Mouse (Mus musculus) heart, adult 2 months (tissue): Measurements from ENCODE around the gene Hist1h2ba. TPM values are rescaled to one million over a fixed set of nuclear protein-coding genes. Genes with fewer than 3 reads are reported as not detected.

ENCODE experiments used
- DNase-seq, 2 experiments: peaks; one replicate each; pipeline ENCODE4 v3.0.0; 2021
- H3K27ac ChIP-seq: fragments of 200-600 bp; 2 replicates; pipeline ENCODE4 v1.8.1; 2022
- H3K27me3 ChIP-seq: fragments of 200-500 bp; 2 replicates; pipeline ENCODE4 v1.6.1; 2012; ENCODE audit warnings: mild to moderate bottlenecking, low read length, inconsistent platforms, mixed read lengths; ENCODE audit not compliant: control insufficient read depth, insufficient read depth
- H3K36me3 ChIP-seq: fragments of 200-500 bp; 2 replicates; pipeline ENCODE4 v1.6.1; 2012; ENCODE audit warnings: low read length, inconsistent platforms; ENCODE audit not compliant: control insufficient read depth, insufficient read depth
- H3K4me1 ChIP-seq: fragments of 200-500 bp; 2 replicates; pipeline ENCODE4 v1.6.1; 2011; ENCODE audit warnings: low read length; ENCODE audit not compliant: control insufficient read depth, insufficient read depth
- H3K4me3 ChIP-seq: fragments of 200-600 bp; 2 replicates; pipeline ENCODE4 v1.8.1; 2022
- H3K79me2 ChIP-seq: fragments of 200-500 bp; replicated peaks from 2 replicates; pipeline ENCODE4 v1.6.1; 2012; ENCODE audit warnings: mild to moderate bottlenecking, inconsistent platforms, low read length, moderate library complexity, mixed read lengths; ENCODE audit not compliant: control insufficient read depth, insufficient read depth
- H3K9ac ChIP-seq: fragments of 200-500 bp; 2 replicates; pipeline ENCODE4 v1.6.1; 2012; ENCODE audit warnings: low read depth, mild to moderate bottlenecking, control low read depth, inconsistent platforms, low read length, mixed read lengths
- CTCF ChIP-seq: fragments of 200-600 bp; IDR thresholded peaks from 2 replicates; pipeline ENCODE4 v1.8.1; 2022; ENCODE audit warnings: antibody characterized with exemption, mild to moderate bottlenecking, moderate library complexity
- EP300 ChIP-seq: fragments of 200-500 bp; IDR thresholded peaks from 2 replicates; pipeline ENCODE4 v1.6.1; 2011; ENCODE audit warnings: low read depth, low read length, control low read depth; ENCODE audit not compliant: insufficient read depth
- POLR2A ChIP-seq: fragments of 200-500 bp; IDR thresholded peaks from 2 replicates; pipeline ENCODE4 v1.6.1; 2011; ENCODE audit warnings: mild to moderate bottlenecking, low read depth, low read length, control low read depth; ENCODE audit not compliant: insufficient read depth
- WGBS: fragments of 180-500 bp; shearing (Covaris S2); methylation state at CpG from one replicate; pipeline ENCODE4 v1.1.7; 2018; 5-methylcytosine and 5-hydroxymethylcytosine counted together
- intact Hi-C: fragments of 180-260 bp; cut with DNase I; formaldehyde crosslinking; loops from one replicate; pipeline ENCODE4 v1.15.1; 2025
- microRNA-seq, 2 experiments: library from miRNA; unstranded; fragments of <30 nt; microRNA quantifications; one replicate each; pipeline ENCODE4 v1.2.0; 2021
- polyA plus RNA-seq: library from polyadenylated mRNA; depleted of rRNA; stranded (reverse); fragments of >200 nt; gene quantifications from 2 replicates; pipeline ENCODE4 v1.2.3, GENCODE M21; 2012; rRNA removed
- total RNA-seq, 2 experiments: library from RNA; stranded (reverse); gene quantifications; 2 replicates each; pipeline ENCODE4 v1.2.3; 2021

Gene Hist1h2ba
- total and polyA plus RNA-seq, 3 experiments = not detected

- Histone ChIP-seq H3K9ac (no peak overlapping the region), H3K4me1 (no peaks in the 10 kb centered on the region), H3K36me3 (no peaks in the 10 kb centered on the region), H3K27me3 (no peaks in the 10 kb centered on the region), H3K79me2 (no peaks in the 10 kb centered on the region), H3K4me3 (no peak overlapping the region), H3K27ac (no peak overlapping the region)
- TF ChIP-seq EP300 (no peak), POLR2A (no peak)
- intact Hi-C loops = no loop called here
- DNase-seq = no peak
- 47% methylated on average over 4 of the region's 4 CpGs for WGBS
Observed at GRCm38 (mm10) chr13:23893269-23893593, 40.7 kb downstream of the Hist1h2ba start.

GRCm38 (mm10) chr13:23892592-23893268, 41.2 kb downstream of the Hist1h2ba start:
- Histone ChIP-seq H3K27me3 (no peaks in the 10 kb centered on the region), H3K79me2 (no peaks in the 10 kb centered on the region), H3K36me3 (no peaks in the 10 kb centered on the region), H3K27ac (no peak overlapping the region), H3K4me1 (no peaks in the 10 kb centered on the region), H3K4me3 (no peak overlapping the region), H3K9ac (no peak overlapping the region)
- intact Hi-C loops = no loop called here
- DNase-seq = no peak
- TF ChIP-seq CTCF = no peak
- TF ChIP-seq POLR2A = no peak
- TF ChIP-seq EP300 = no peak
- WGBS = 41% methylated on average over 9 of the region's 9 CpGs

- Histone ChIP-seq H3K36me3 (no peaks in the 10 kb centered on the region), H3K27me3 (no peaks in the 10 kb centered on the region), H3K9ac (no peak overlapping the region), H3K4me1 (no peaks in the 10 kb centered on the region), H3K79me2 (no peaks in the 10 kb centered on the region), H3K4me3 (no peak overlapping the region), H3K27ac (no peak overlapping the region)
- TF ChIP-seq CTCF = no peak
- DNase-seq = no peak
- intact Hi-C loops = no loop called here
- 59% methylated on average over 6 of the region's 6 CpGs for WGBS
Observed at GRCm38 (mm10) chr13:23889011-23889605, 44.8 kb downstream of the Hist1h2ba start.

GRCm38 (mm10) chr13:23887026-23887725, 46.8 kb downstream of the Hist1h2ba start:
- Histone ChIP-seq H3K27ac (no peak overlapping the region), H3K79me2 (no peaks in the 10 kb centered on the region), H3K4me3 (no peak overlapping the region), H3K27me3 (no peaks in the 10 kb centered on the region), H3K36me3 (no peaks in the 10 kb centered on the region), H3K9ac (no peak overlapping the region), H3K4me1 (no peaks in the 10 kb centered on the region)
- TF ChIP-seq EP300 = no peak
- no peak for TF ChIP-seq CTCF
- TF ChIP-seq POLR2A = no peak
- 66% methylated on average over 3 of the region's 3 CpGs for WGBS
- no peak for DNase-seq
- intact Hi-C loops = no loop called here

GRCm38 (mm10) chr13:23885540-23885939, 48.4 kb downstream of the Hist1h2ba start:
- intact Hi-C loops = loop anchor here (2.0 kb wide), 1 partner anchor 53 kb away; no protein-coding TSS in a partner anchor
- no peak overlapping the region for H3K27ac ChIP-seq
- H3K4me1 ChIP-seq = no peaks in the 10 kb centered on the region
- no peaks in the 10 kb centered on the region for H3K79me2 ChIP-seq
- DNase-seq = peak in 1 of 2 experiments; percentile 5
- peak; percentile 51 for TF ChIP-seq CTCF
- TF ChIP-seq EP300 = no peak
- H3K4me3 ChIP-seq = no peak overlapping the region
- H3K9ac ChIP-seq = no peak overlapping the region
- H3K27me3 ChIP-seq = no peaks in the 10 kb centered on the region
- WGBS = 32% methylated on average over 2 of the region's 2 CpGs
- H3K36me3 ChIP-seq = no peaks in the 10 kb centered on the region

Small RNA genes within 50 kb of the gene (microRNA-seq; reads per million reads assigned to microRNA genes)
- 0 reads per million in 2 experiments for gene Gm44344

Other genes with a start within 250 kb of the Hist1h2ba start
- gene Hist1h2bc, start 250.0 kb downstream of the Hist1h2ba start, total RNA-seq = 10 to 100 TPM; 73.4 to 78.7 TPM
- gene Hist1h2bc, start 250.0 kb downstream of the Hist1h2ba start, polyA plus RNA-seq = 119 and 135 TPM in 2 replicates
- not detected for gene Hist1h1t, start 238.3 kb downstream of the Hist1h2ba start, total RNA-seq
- not detected in 2 replicates for gene Hist1h1t, start 238.3 kb downstream of the Hist1h2ba start, polyA plus RNA-seq
- 10 to 100 TPM; 42.3 to 45.8 TPM for gene Hist1h4c, start 235.7 kb downstream of the Hist1h2ba start, total RNA-seq
- 1.5 and 3.2 TPM in 2 replicates for gene Hist1h4c, start 235.7 kb downstream of the Hist1h2ba start, polyA plus RNA-seq
- gene Hfe, start 223.3 kb downstream of the Hist1h2ba start, total RNA-seq = 10 to 100 TPM; 58.9 to 62.8 TPM
- 16.8 and 21.1 TPM in 2 replicates for gene Hfe, start 223.3 kb downstream of the Hist1h2ba start, polyA plus RNA-seq
- gene Hist1h1c, start 195.3 kb downstream of the Hist1h2ba start, total RNA-seq = 100 to 1,000 TPM; 147 to 185 TPM
- 55.5 and 80.0 TPM in 2 replicates for gene Hist1h1c, start 195.3 kb downstream of the Hist1h2ba start, polyA plus RNA-seq
- gene Hist1h3c, start 188.6 kb downstream of the Hist1h2ba start, total RNA-seq = 1 to 10 TPM in 1 of 2 experiments, not detected in 1; 2.5 TPM
- 0.64 TPM in 1 of 2 replicates, not detected in the other for gene Hist1h3c, start 188.6 kb downstream of the Hist1h2ba start, polyA plus RNA-seq
- 1 to 10 TPM; 3.2 to 4.9 TPM for gene Hist1h2bb, start 187.4 kb downstream of the Hist1h2ba start, total RNA-seq
- gene Hist1h2bb, start 187.4 kb downstream of the Hist1h2ba start, polyA plus RNA-seq = 0.47 and 0.76 TPM in 2 replicates
- 1 to 10 TPM; 4.4 to 6.7 TPM for gene Hist1h2ab, start 183.0 kb downstream of the Hist1h2ba start, total RNA-seq
- gene Hist1h2ab, start 183.0 kb downstream of the Hist1h2ba start, polyA plus RNA-seq = 0.51 TPM in 1 of 2 replicates, not detected in the other
- gene Hist1h3b, start 181.9 kb downstream of the Hist1h2ba start, total RNA-seq = 1 to 10 TPM; 6.4 to 8.0 TPM
- gene Hist1h3b, start 181.9 kb downstream of the Hist1h2ba start, polyA plus RNA-seq = 1.7 TPM in 1 of 2 replicates, not detected in the other
- gene Hist1h4b, start 177.1 kb downstream of the Hist1h2ba start, total RNA-seq = 10 to 100 TPM in 1 of 2 experiments, 1 to 10 TPM in 1; 4.9 to 11.3 TPM
- 1.1 TPM in 1 of 2 replicates, not detected in the other for gene Hist1h4b, start 177.1 kb downstream of the Hist1h2ba start, polyA plus RNA-seq
- gene Hist1h4a, start 172.9 kb downstream of the Hist1h2ba start, total RNA-seq = 1 to 10 TPM; 6.2 to 7.2 TPM
- 0.47 TPM in 1 of 2 replicates, not detected in the other for gene Hist1h4a, start 172.9 kb downstream of the Hist1h2ba start, polyA plus RNA-seq
- 1 to 10 TPM; 5.1 to 8.9 TPM for gene Hist1h3a, start 171.8 kb downstream of the Hist1h2ba start, total RNA-seq
- gene Hist1h3a, start 171.8 kb downstream of the Hist1h2ba start, polyA plus RNA-seq = not detected in 2 replicates
- 1 to 10 TPM; 2.0 to 3.4 TPM for gene Hist1h1a, start 170.5 kb downstream of the Hist1h2ba start, total RNA-seq
- 0.21 and 0.26 TPM in 2 replicates for gene Hist1h1a, start 170.5 kb downstream of the Hist1h2ba start, polyA plus RNA-seq
- gene Trim38, start 164.2 kb downstream of the Hist1h2ba start, total RNA-seq = under 1 TPM in 1 of 2 experiments, not detected in 1; 0.11 TPM
- gene Trim38, start 164.2 kb downstream of the Hist1h2ba start, polyA plus RNA-seq = 0.08 and 0.12 TPM in 2 replicates
- gene Slc17a2, start 127.2 kb downstream of the Hist1h2ba start, total RNA-seq = not detected
- 0.06 and 0.09 TPM in 2 replicates for gene Slc17a2, start 127.2 kb downstream of the Hist1h2ba start, polyA plus RNA-seq
- gene Slc17a3, start 94.7 kb downstream of the Hist1h2ba start, total RNA-seq = not detected
- gene Slc17a3, start 94.7 kb downstream of the Hist1h2ba start, polyA plus RNA-seq = not detected in 2 replicates
- not detected for gene Slc17a1, start 66.4 kb downstream of the Hist1h2ba start, total RNA-seq
- gene Slc17a1, start 66.4 kb downstream of the Hist1h2ba start, polyA plus RNA-seq = not detected in 2 replicates
- gene Slc17a4, start 19.1 kb downstream of the Hist1h2ba start, total RNA-seq = not detected
- not detected in 2 replicates for gene Slc17a4, start 19.1 kb downstream of the Hist1h2ba start, polyA plus RNA-seq
- gene Hist1h2aa, start 306 bp upstream of the Hist1h2ba start, total RNA-seq = not detected
- not detected in 2 replicates for gene Hist1h2aa, start 306 bp upstream of the Hist1h2ba start, polyA plus RNA-seq
- gene Scgn, start 57.1 kb upstream of the Hist1h2ba start, total RNA-seq = not detected
- not detected in 2 replicates for gene Scgn, start 57.1 kb upstream of the Hist1h2ba start, polyA plus RNA-seq